Mouse (Mus musculus) megakaryocyte, embryonic 14.5 days (primary cell): ENCODE measurements around the gene Rab6a. TPM values are rescaled to one million over a fixed set of nuclear protein-coding genes. Genes with fewer than 3 reads are reported as not detected.

Source experiments
- H3K27me3 ChIP-seq: replicated peaks from 2 replicates; pipeline ENCODE3; 2012; ENCODE audit warnings: inconsistent platforms
- H3K36me3 ChIP-seq: replicated peaks from 2 replicates; pipeline ENCODE3; 2012; ENCODE audit warnings: low read length, inconsistent platforms, mixed read lengths
- H3K4me1 ChIP-seq: 2 replicates; pipeline ENCODE4 v1.6.1; 2012; ENCODE audit warnings: inconsistent platforms
- H3K4me3 ChIP-seq: replicated peaks from 2 replicates; pipeline ENCODE3; 2012; ENCODE audit warnings: moderate library complexity, mild to moderate bottlenecking, inconsistent platforms
- H3K9me3 ChIP-seq: 2 replicates; pipeline ENCODE4 v1.6.1; 2012; ENCODE audit warnings: inconsistent platforms
- FLI1 ChIP-seq: IDR thresholded peaks from 2 replicates; pipeline ENCODE4 v1.6.1; 2012; ENCODE audit warnings: low read length, inconsistent platforms, mixed read lengths
- GATA1 ChIP-seq: IDR thresholded peaks from 3 replicates; pipeline ENCODE4 v1.6.1; 2012; ENCODE audit warnings: mixed read lengths, low read length, inconsistent platforms, borderline replicate concordance
- polyA plus RNA-seq: library from polyadenylated mRNA; stranded (reverse); fragments of >175 nt; gene quantifications from 2 replicates; pipeline ENCODE4 v1.2.3, GENCODE M21; 2012; ENCODE audit warnings: low replicate concordance; ENCODE audit not compliant: insufficient read depth

The Rab6a gene
- polyA plus RNA-seq, 1 experiment = 25.4 TPM

DNA sequence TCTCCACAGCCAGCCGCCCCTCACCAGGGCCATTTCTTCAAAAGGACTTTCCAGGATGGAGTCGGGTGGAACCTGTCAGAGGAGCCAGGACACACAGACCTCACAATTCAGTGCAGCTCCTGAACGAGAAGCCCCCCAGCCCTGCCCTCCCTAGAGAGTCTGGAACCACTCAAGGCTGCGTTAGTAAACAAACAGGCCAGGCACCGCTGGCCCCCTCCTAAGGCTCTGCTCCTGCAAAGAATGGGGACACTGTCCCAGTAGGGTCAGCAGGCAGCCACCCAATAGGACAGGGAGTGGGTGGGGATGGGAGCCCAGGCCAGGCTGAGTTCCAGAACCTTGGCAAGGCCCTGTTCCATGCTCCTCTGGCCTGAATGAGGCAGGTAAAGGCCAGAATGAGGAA, 49.5 kb downstream of the Rab6a start:
- H3K27me3 ChIP-seq = peaks cover 19% of the 10 kb centered on the region
- no peaks in the 10 kb centered on the region for H3K36me3 ChIP-seq
- TF ChIP-seq GATA1 (no peak), FLI1 (no peak)
- H3K4me1 ChIP-seq = peaks cover 20% of the 10 kb centered on the region
- no peak overlapping the region for H3K4me3 ChIP-seq
- H3K9me3 ChIP-seq = no peaks in the 10 kb centered on the region

DNA sequence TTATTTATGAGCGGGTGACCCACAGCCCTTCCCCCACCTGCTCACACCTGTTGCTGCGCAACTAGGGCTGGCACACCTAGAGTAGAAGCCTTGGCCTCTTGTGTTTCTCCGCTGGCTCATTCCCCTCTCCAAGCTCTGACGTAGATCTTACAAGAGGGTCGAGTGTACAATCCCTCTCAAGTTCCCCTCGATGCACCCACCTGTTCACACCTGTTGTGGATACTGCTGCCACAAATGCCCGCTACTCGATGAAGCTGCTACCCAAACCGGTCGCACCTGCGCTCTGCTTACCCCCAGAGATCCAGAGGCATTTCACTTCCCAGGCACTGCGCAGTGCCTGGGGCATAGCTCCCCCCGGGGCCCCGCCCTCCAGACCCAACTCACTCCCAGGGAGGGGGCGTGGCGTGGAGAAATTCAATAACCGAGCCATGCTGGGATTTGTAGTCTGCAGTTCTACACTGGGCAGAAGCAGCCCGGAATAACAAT, 50.9 kb downstream of the Rab6a start:
- Histone ChIP-seq H3K4me1 (peaks cover 24% of the 10 kb centered on the region), H3K27me3 (peaks cover 21% of the 10 kb centered on the region), H3K4me3 (no peak overlapping the region), H3K9me3 (no peaks in the 10 kb centered on the region), H3K36me3 (no peaks in the 10 kb centered on the region)
- TF ChIP-seq FLI1 (no peak), GATA1 (no peak)

DNA sequence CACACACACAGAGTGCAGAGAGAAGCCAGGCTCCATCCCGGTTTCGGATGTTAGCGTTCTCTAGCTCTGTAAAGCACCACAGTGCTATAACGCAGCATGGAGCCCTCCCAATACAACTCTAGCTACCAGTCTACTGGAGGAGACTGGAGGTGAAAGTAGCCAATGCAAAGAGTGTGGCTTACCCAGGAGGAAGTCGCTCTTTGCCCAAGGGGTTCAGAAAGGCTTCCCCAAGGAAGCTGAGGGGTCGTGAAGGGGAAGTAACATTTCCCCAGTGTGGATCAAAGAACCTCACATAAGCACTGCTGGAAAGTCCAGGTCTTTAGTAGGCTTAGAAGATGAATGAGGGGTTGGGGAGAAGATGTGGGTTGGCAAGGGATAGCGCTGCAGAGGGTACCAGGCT, 54.1 kb downstream of the Rab6a start:
- Histone ChIP-seq H3K36me3 (no peaks in the 10 kb centered on the region), H3K4me1 (peaks cover 31% of the 10 kb centered on the region), H3K4me3 (no peak overlapping the region), H3K27me3 (peaks cover 30% of the 10 kb centered on the region), H3K9me3 (no peaks in the 10 kb centered on the region)
- TF ChIP-seq GATA1 = no peak
- no peak for TF ChIP-seq FLI1

DNA sequence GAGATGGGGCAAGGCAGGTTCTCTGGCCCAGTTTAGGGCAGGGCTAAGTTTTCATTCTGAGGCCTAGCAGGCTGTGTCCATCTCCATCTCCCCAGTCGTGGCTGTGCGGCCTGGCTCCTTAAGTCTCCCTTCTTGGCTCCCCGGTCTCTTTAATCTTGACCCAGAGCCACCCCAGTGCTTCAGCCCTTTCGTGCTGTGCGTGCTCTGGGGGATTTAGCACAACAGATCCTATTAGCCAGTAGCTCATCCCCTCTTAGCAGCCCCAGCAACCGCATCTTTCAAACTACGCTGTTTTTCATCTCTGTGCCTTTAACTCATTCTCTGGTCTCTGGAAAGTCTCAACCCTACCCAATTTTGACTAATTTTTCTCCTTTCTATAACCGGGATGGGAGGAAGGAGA, 55.0 kb downstream of the Rab6a start, which contains the start of gene Plekhb1:
Plekhb1 (minus strand) TSS at position 184 of the 400 bp plus-strand sequence.
- H3K4me1 ChIP-seq = peaks cover 27% of the 10 kb centered on the region
- no peaks in the 10 kb centered on the region for H3K36me3 ChIP-seq
- peak within 1 kb of the TSS; percentile 77 for H3K4me3 ChIP-seq
- no peaks in the 10 kb centered on the region for H3K9me3 ChIP-seq
- H3K27me3 ChIP-seq = peaks cover 33% of the 10 kb centered on the region
- TF ChIP-seq FLI1 (no peak), GATA1 (no peak)

DNA sequence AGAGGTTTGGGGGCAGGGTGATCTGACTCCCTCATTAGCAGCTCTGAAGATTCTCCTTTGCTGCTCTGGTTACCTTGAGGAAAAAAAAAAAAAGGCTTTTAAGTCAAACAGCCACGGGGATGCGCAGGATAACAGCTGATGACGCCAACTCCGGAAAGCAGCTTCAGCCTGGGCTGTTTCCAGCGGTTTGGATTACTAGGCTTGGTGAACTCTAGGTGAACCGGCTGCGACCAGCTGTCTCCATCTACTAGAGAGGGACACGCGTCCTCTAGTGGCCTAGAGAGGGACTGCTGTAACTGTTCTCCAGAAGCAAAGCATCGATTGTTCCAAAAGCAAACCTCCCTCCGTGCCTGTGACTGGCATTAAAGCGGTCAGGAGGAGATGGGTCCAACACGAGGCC, 56.0 kb downstream of the Rab6a start:
- Histone ChIP-seq H3K9me3 (no peaks in the 10 kb centered on the region), H3K4me1 (peaks cover 27% of the 10 kb centered on the region), H3K27me3 (peaks cover 34% of the 10 kb centered on the region), H3K36me3 (no peaks in the 10 kb centered on the region), H3K4me3 (peak overlapping the region; percentile 77)
- no peak for TF ChIP-seq GATA1
- no peak for TF ChIP-seq FLI1

DNA sequence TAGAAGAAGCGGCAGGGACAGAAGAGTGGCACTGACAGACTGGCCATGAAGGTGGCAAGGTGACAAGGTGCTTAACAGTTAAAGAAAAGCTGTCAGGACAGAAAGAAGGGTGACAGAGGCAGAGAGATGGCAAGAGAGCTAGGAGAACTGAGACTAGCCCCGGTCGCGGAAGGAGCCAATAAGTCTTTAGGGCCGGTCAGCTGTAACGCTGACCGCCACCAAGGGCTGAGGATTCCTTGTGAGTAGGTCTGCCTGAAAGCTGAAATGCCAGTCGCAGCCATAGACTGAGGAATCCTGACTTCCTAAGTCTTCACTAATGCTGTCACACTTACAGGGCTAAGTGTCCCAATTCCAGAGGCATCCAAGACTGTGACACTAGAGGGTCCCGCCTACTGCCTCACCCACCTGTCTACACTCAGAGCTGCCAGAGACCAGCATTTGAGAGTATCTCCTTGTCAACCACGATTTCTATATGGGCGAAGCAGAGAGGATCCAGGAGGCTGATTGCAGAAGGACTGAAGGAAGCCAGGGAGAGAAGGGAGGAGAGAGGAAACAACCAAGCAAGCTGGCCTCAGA, 56.6 kb downstream of the Rab6a start:
- Histone ChIP-seq H3K27me3 (peaks cover 34% of the 10 kb centered on the region), H3K4me1 (peaks cover 31% of the 10 kb centered on the region), H3K4me3 (peak overlapping the region; percentile 77), H3K9me3 (no peaks in the 10 kb centered on the region), H3K36me3 (no peaks in the 10 kb centered on the region)
- TF ChIP-seq GATA1 = no peak
- no peak for TF ChIP-seq FLI1

DNA sequence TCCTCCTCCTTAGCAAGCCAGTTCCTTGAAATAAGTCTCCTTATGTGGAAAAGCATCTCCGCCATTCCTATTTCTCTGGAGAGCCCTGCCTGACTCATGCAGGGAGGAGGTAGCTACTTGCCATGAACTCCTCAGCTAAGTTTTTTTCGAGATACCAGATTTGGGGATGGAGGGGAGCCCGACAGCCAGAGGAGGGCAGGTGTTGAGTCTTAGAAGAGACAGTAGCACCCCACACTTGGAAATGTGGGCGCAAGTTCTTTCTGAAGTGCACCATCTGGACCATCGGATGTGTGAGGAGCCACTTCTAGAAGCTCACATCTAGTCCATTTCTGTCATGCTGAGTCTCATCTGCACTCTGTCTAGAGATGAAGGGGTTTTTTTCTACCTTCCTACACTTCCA, 63.4 kb downstream of the Rab6a start:
- Histone ChIP-seq H3K4me3 (no peak overlapping the region), H3K27me3 (peaks cover 54% of the 10 kb centered on the region), H3K4me1 (peaks cover 24% of the 10 kb centered on the region), H3K9me3 (no peaks in the 10 kb centered on the region), H3K36me3 (no peaks in the 10 kb centered on the region)
- TF ChIP-seq GATA1 (no peak), FLI1 (no peak)

DNA sequence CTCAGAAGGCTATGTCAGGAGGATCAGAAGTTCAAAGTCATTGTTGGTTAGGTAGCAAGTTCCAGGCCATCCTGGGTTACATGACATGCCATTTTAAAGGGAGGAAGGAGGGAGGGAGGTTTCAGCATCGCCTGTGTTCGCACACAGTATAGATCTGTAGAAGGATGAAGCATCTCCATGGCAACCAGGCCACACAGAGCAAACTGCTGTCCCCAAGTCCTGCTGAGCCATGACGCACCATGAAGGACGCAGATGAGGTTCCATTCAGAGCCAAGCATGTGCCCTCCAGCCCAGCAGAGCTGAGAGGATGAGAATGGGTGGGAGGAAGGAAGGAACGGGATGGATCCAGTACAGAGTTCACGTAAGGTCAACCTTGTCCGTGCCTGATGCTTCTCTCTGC, 66.2 kb downstream of the Rab6a start:
- TF ChIP-seq GATA1 (no peak), FLI1 (no peak)
- H3K9me3 ChIP-seq = no peaks in the 10 kb centered on the region
- H3K4me3 ChIP-seq = no peak overlapping the region
- H3K4me1 ChIP-seq = peaks cover 22% of the 10 kb centered on the region
- peaks cover 52% of the 10 kb centered on the region for H3K27me3 ChIP-seq
- no peaks in the 10 kb centered on the region for H3K36me3 ChIP-seq

DNA sequence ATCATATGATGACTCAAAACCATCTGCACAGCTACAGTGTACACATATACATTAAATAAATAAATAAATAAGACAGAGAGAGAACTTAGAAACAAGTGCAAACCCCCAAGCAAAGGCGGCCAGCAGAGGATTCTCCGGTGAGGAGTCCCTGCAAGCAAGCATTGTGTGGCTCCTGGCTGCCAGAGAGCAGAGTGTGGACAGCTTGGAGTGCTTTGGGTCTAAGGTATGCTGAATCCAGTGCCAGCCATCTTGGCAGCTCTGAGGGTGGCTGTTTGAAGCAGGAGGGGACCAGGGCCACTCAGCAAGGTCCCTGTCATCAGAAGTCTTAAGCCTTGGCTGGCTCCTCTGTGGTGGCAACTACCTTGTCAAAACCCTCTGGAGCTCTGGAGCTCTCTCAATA, 67.7 kb downstream of the Rab6a start:
- Histone ChIP-seq H3K4me1 (peaks cover 17% of the 10 kb centered on the region; the same call in 1 of the 2 replicates), H3K27me3 (peaks cover 53% of the 10 kb centered on the region), H3K9me3 (no peaks in the 10 kb centered on the region), H3K36me3 (no peaks in the 10 kb centered on the region), H3K4me3 (peak overlapping the region; percentile 71)
- TF ChIP-seq GATA1 (no peak), FLI1 (no peak)

DNA sequence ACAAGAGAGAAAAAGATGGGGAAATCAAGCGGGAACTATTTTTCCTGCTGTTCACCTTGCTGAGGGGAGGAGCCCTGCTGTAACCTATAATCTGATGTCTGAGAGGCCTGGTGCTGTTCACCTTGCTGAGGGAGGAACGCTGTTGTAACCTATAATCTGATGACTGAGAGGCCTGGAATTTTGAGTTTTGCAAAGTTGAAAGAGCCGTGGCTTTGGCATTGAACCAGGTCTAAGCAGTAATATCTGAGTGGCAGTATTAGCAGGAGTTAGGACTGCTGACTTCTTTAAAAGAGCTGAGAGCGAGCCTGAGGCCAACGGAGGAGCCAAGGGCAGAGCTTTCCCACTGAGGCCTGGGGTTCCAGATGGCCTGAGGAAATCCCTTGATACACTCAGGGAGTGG, 70.8 kb downstream of the Rab6a start:
- H3K36me3 ChIP-seq = no peaks in the 10 kb centered on the region
- no peaks in the 10 kb centered on the region for H3K9me3 ChIP-seq
- TF ChIP-seq FLI1 (no peak), GATA1 (no peak)
- H3K4me1 ChIP-seq = peaks cover 25% of the 10 kb centered on the region
- H3K4me3 ChIP-seq = no peak overlapping the region
- H3K27me3 ChIP-seq = peaks cover 38% of the 10 kb centered on the region
